Mouse (Mus musculus): Measurements from ENCODE around the gene Fmnl2.

Fmnl2 gene

DNA sequence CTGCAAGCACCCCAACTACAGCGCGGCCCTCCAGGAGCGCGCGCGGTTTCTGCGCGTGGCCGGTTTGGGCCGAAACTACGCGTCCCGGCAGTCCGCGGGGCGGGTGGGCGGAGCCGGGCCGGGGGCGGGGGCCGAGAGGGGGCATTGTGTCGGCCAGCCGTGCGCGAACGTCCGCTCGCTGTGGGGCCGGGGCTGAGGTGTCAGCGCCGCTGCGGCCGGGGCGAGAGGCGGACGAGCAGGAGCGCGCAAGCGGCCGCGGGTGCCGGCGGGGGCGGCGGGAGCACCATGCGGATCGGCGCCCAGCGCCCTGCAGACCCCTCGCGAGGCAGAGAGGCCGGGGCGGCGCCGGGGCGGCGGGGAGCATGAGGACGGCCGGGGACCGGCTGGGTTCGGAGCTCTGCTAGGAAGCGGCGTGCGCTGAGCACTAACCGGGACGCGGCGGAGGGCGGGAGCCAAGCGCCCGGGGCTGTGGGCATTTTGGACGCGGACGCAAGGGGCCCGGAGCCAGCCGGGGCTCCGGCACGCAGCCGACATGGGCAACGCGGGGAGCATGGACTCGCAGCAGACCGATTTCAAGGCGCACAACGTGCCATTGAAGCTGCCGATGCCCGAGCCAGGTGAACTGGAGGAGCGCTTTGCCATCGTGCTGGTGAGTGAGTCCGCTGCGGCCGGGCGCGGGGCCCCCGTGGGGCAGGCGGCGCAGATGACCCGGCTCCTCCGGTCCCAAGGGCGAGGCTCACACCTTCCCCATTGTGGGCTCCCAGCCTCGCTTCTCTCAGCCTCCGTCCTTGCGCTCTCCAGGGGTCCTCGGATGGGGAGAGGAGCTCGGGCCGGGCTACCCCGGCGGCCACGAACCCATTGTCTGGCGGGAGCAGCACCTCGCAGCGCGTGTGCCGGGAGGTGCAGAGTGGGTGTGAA is at the start of gene Fmnl2:
Fmnl2 (plus strand) TSS at position 250 of the 918 bp plus-strand sequence.
- DNase-seq (ENCODE audit: extremely low spot score, low spot score): peak; percentile 90

- DNase-seq (ENCODE audit: extremely low spot score, low spot score): no peak
Observed at GRCm38 (mm10) chr2:52809988-52810387, 47.7 kb upstream of the Fmnl2 start.

DNA sequence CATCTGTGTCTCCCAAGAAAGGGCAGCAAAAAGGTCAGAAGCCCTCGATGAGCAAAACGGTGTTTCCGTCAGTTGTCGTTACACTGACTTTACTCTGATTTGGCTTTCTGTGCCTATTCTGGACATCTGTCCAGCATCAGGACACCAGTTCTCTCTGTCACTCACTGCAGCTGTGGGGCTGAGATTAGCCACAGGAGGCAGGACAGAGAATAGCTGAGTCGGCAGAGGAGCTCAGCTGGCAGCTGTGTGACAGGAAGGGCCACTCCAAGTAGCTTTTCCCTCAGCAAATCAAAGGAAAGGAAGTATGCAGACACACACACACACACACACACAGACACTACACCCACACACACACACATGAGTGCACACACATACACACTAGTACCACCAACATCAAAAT is 46.0 kb upstream of the Fmnl2 start:
- DNase-seq (ENCODE audit: extremely low spot score, low spot score): peak; percentile 21

- DNase-seq (ENCODE audit: extremely low spot score, low spot score): no peak
Observed at GRCm38 (mm10) chr2:52817341-52817740, 40.3 kb upstream of the Fmnl2 start.

DNA sequence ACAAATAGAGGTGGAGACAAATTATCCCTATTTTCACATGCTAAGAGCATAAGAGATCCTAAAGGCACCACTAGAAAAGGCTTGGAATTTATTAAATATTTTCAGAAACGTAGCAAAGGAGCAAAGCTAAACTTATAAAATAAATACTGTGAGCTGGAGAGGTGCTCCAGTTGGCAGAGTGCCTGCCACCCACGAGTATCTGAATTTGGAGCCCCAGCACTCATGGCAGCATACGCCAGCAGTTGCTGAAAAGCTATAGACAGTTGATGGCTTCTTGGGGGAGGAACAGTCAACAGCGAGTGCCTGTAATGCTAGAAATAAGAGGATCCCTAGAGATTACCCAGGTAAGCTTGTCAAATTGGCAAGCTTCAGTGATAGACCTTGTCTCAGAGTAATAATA is 38.7 kb upstream of the Fmnl2 start:
- DNase-seq (ENCODE audit: extremely low spot score, low spot score): no peak

DNA sequence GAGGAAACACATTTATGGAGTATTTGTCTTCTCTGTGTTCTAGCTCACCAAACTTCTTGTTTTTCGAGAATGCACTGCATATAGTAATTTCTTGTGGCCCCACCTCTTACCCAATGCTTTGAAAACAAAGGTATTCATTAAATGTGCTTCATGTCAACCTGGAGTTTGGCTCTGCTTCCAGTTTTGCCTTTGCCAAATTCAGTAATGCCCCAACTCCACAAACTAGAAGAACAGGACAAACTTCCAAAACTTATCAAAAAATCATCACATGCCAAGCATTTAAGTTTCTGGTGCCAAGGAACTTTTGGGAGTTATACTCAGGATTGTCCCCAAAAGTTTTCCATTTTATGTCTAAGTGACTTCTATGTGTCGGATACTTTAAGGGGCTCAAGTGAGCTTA is 35.4 kb upstream of the Fmnl2 start:
- DNase-seq (ENCODE audit: extremely low spot score, low spot score): no peak

GRCm38 (mm10) chr2:52828077-52828476 is 29.6 kb upstream of the Fmnl2 start:
- DNase-seq (ENCODE audit: extremely low spot score, low spot score): no peak

DNA sequence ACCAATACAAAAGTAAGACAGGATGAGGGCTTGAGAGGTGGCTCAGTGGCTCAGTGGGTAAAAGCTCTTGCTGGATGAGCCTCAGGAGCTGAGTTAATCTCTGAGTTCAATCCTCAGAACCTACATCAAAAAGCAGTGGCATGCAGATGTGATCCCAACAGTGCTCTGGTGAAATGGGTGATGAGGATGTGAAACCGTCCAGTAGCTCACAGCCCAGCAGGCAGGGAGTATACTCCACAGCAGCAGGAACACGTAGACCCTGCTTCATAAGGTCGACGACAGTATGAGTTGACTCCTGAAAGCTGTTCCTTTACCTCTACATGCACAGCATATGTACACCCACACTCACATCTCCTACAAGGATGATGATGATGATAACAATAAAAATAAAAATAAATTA is 27.1 kb upstream of the Fmnl2 start:
- no peak for DNase-seq (ENCODE audit: extremely low spot score, low spot score)

DNA sequence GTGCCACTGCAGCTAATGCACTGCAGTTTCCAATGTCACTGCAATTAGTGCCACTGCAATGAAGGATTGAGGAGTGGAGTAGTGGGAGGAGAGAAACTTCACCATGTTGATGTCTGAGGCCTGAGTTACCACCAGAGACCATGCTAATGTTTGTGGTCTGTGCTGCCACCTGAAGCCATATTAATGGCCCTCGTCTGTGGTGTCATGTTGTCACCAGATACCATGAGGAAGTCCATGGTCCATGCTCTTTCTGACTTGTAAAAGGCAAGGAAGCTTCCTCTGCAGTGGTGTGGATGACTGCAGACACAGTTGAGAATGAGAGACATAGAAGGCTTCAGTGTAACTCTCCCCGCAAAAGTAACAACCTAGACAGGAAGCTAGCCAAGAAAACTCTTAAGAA is 26.1 kb upstream of the Fmnl2 start:
- DNase-seq (ENCODE audit: extremely low spot score, low spot score): no peak

- DNase-seq (ENCODE audit: extremely low spot score, low spot score): no peak
Observed at GRCm38 (mm10) chr2:52835726-52836125, 21.9 kb upstream of the Fmnl2 start.

- no peak for DNase-seq (ENCODE audit: extremely low spot score, low spot score)
Observed at GRCm38 (mm10) chr2:52839074-52839473, 18.6 kb upstream of the Fmnl2 start.

DNA sequence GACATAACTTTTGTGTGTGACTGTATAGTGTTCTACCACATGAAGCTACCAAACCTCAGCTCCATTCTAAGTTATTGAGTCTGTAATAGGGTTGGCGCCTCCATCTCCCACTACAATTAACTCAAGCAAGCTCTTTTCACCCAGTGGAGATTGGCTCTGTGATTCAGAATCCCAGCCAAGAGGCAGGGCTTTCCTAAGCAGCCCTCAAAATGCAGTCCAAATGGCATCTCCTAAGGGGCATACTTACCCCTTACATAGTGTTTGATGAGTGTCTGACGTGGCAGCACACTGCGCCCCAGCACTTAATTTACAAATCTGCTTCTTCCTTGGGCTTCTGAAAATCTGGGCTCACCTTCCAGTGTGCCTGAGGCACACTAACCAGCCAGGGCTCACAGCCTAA is 17.8 kb upstream of the Fmnl2 start:
- no peak for DNase-seq (ENCODE audit: extremely low spot score, low spot score)

DNA sequence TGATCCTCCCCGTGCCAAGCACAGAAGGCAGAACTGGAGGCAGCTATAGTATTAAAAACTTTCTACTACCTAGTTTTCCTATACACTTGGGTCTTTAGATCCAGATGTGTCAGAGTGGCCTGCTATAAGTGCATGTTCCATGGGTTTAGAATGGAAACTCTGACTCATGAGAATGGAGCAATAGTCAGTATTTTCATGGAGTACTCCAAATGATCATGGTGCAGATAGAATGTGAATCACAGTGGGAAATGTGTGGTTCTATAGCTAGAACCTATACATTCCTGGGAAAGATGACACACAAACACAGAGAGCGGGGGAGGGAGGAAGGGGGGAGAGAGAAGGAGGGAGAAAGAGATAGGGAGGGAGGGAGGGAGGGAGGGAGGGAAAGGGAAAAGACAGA is 13.8 kb upstream of the Fmnl2 start:
- DNase-seq (ENCODE audit: extremely low spot score, low spot score): no peak

GRCm38 (mm10) chr2:52844936-52845752 is 12.5 kb upstream of the Fmnl2 start:
- DNase-seq (ENCODE audit: extremely low spot score, low spot score): no peak

GRCm38 (mm10) chr2:52846506-52846905 is 11.2 kb upstream of the Fmnl2 start:
- DNase-seq (ENCODE audit: extremely low spot score, low spot score): no peak

GRCm38 (mm10) chr2:52849092-52849491 is 8.6 kb upstream of the Fmnl2 start:
- no peak for DNase-seq (ENCODE audit: extremely low spot score, low spot score)

DNA sequence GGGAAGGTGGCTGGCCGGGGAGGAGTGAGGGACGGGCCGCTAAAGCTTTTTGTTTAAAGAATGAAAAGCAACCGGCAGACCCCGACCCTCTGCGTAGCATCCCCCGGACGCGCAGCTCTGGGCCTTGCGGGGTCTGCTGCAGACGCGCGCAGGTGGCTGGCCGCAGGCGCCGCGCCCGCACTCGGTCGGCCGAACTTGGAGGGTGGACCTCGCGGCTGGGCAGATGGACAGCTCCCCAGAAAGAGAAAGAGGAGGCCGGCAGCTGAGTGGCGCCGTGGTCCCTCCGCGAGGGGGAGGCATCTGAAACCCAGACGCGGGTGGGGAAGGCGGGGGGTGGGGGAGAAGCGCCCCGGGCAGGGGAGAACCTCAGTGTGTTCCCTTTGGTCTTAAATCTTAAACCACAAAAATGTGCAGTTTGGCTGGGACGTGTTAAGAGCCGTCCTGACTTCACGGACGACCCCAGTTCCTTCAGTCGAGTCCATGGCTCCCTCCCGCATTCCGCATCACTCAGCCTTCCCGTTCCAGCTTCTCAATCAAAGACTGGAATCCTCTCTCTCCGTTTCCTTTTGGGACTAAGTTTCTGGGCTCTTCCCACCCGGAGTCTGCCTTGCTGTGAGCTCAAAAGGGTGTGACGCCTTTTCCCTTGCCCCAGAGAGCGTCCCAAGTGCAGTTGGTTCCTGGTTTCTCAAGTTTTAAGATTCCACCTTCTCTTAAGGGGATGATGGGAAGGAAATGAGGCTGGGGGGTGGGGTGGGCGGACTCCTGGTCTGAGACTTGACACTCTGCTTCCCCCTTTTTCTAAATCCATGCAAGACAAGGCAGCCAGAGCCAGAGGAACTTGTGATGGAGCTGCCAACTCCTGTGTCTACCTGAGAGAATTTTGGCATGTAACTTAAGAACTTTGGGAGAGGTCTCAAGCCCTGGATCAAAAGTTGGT is 1.1 kb downstream of the Fmnl2 start:
- peak; percentile 79 for DNase-seq (ENCODE audit: extremely low spot score, low spot score)

DNA sequence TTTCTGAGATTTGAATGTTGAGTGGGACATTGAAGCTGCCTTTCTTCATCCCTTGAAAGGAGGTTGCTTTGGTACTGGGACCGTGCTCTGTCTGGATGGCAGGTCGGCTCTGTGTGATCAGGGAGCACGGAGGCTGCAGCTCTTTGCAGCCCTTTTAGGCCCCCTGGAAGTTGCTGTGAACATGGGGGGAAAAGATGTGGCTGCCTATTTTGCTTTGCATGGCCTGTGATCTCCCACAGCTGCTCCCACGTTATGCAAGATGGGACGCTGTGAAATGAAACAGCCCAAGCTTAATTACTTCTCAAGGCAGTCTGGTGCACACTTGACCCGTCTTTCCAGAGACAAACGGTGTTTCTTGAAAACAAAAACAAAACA is 1.8 kb downstream of the Fmnl2 start:
- DNase-seq (ENCODE audit: extremely low spot score, low spot score): peak; percentile 32

DNA sequence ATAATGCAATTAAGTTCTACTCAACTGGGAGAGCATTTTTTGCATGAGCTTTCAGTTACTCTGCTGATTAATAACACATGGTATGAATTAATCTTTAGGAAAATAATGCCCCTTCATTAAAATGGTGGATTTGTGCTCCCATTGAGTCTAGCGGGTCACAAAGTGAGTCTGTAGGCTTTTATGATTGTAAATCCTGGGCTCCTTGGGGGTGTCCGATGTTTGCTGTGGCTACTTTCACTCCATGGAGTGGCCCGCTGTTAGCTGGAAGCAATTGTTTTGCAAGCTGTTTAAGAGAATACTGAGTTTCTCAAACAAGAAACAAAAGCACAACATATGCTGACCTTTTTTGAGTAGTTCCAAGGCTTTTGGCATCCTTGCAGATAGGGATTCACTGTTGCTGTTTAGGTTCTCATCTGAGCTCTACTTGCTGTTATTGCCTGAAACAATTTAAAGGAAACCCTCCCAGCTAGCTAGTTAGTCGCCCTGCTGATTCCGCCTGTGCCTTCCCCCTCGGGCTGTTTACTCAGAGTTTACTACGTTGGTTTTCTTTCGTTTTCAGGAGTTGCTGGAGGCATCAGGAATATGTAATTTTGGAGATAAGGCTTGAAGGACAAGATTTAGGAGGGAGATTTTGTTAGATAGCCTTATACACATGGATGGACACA is 2.6 kb downstream of the Fmnl2 start:
- DNase-seq (ENCODE audit: extremely low spot score, low spot score): no peak

DNA sequence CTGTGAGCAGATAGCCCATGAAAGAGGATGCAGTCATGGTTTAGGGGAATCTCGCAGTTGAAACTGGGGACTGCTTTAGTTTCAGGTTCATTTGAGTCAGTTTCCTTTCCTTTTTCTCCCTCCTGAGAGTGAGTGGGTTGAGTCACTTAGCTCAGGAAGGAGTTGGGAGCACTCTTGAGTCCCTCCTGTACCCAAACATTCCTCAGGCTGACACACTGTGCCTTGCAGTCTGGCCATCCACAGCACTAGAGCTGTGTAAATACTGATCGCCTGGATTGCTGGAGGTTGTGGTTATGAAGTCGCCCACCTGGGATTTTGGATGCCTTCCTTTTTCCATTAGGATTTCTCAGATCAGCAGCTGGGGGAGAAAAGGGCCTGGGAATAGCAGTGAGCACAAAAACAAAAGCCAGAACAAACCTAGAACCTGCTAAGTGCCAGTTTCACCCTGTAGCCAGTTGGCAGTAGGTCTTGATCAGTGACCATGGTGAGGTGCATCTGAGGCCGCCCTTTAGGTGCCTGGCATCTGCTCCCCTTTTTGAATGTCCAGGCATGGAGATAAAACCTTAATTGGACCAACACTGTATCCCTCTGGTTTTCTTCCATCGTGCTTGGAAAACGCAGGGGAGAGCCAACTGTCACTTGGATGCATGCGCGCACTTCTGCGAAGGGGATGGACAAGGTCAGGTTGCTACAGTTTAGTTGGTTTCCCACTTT is 4.5 kb downstream of the Fmnl2 start:
- no peak for DNase-seq (ENCODE audit: extremely low spot score, low spot score)
